Mouse (Mus musculus): Measurements from ENCODE around the gene Chdh. TPM values are rescaled to one million over a fixed set of nuclear protein-coding genes. Genes with fewer than 3 reads are reported as not detected.
A peak's percentile ranks its signal among the peaks of the same experiment; 100 is the strongest.

The Chdh gene
- polyA plus RNA-seq, 1 experiment from 2014 or later = 4.3 TPM

- TF ChIP-seq CTCF (IDR thresholded peaks at IDR 0.05; ENCODE audit: low read depth) = no peak
- ATAC-seq (replicated peaks; ENCODE audit: low FRiP score, low read depth) = 0 out of 2 replicates have a peak, but pooled peaks have one; percentile 25
- Histone ChIP-seq H3K9me3 (replicated peaks; ENCODE audit: low read length) (no peaks in the 10 kb centered on the region), H3K27me3 (ENCODE audit: insufficient read depth, low read length) (no peaks in the 10 kb centered on the region), H3K27ac (no peak overlapping the region), H3K4me1 (replicated peaks; ENCODE audit: insufficient read depth, low read length) (no peaks in the 10 kb centered on the region), H3K4me2 (ENCODE audit: low read length) (no peak overlapping the region), H3K9ac (ENCODE audit: low read depth, low read length) (no peak overlapping the region), H3K36me3 (ENCODE audit: insufficient read depth, low read length) (no peaks in the 10 kb centered on the region), H3K4me3 (replicated peaks; ENCODE audit: low read depth, low read length) (no peak overlapping the region)
- no peak for DNase-seq (ENCODE audit: low spot score)
- WGBS = 48% methylated on average over 8 of the region's 8 CpGs
These were observed 24.6 kb downstream of the Chdh start for GRCm38 (mm10) chr14:30033405-30033804.

GRCm38 (mm10) chr14:30038431-30038830 is 29.6 kb downstream of the Chdh start:
- WGBS = 91% methylated on average over 18 of the region's 18 CpGs
- H3K27me3 ChIP-seq (ENCODE audit: insufficient read depth, low read length) = no peaks in the 10 kb centered on the region
- H3K27ac ChIP-seq = no peak overlapping the region
- no peak for ATAC-seq (replicated peaks; ENCODE audit: low FRiP score, low read depth)
- no peaks in the 10 kb centered on the region for H3K4me1 ChIP-seq (replicated peaks; ENCODE audit: insufficient read depth, low read length)
- TF ChIP-seq CTCF (IDR thresholded peaks at IDR 0.05; ENCODE audit: low read depth) = no peak
- H3K9me3 ChIP-seq (replicated peaks; ENCODE audit: low read length) = no peaks in the 10 kb centered on the region
- DNase-seq (ENCODE audit: low spot score) = no peak
- no peak overlapping the region for H3K4me3 ChIP-seq (replicated peaks; ENCODE audit: low read depth, low read length)
- no peak overlapping the region for H3K9ac ChIP-seq (ENCODE audit: low read depth, low read length)
- H3K36me3 ChIP-seq (ENCODE audit: insufficient read depth, low read length) = no peaks in the 10 kb centered on the region
- H3K4me2 ChIP-seq (ENCODE audit: low read length) = no peak overlapping the region

GRCm38 (mm10) chr14:30039413-30039812 is 30.6 kb downstream of the Chdh start:
- H3K4me2 ChIP-seq (ENCODE audit: low read length) = no peak overlapping the region
- DNase-seq (ENCODE audit: low spot score) (no peak), ATAC-seq (replicated peaks; ENCODE audit: low FRiP score, low read depth) (no peak)
- TF ChIP-seq CTCF (IDR thresholded peaks at IDR 0.05; ENCODE audit: low read depth) = no peak
- WGBS = 62% methylated on average over 4 of the region's 4 CpGs
- H3K4me1 ChIP-seq (replicated peaks; ENCODE audit: insufficient read depth, low read length) = no peaks in the 10 kb centered on the region
- no peaks in the 10 kb centered on the region for H3K9me3 ChIP-seq (replicated peaks; ENCODE audit: low read length)
- H3K4me3 ChIP-seq (replicated peaks; ENCODE audit: low read depth, low read length) = no peak overlapping the region
- H3K27ac ChIP-seq = no peak overlapping the region
- H3K36me3 ChIP-seq (ENCODE audit: insufficient read depth, low read length) = no peaks in the 10 kb centered on the region
- no peak overlapping the region for H3K9ac ChIP-seq (ENCODE audit: low read depth, low read length)
- H3K27me3 ChIP-seq (ENCODE audit: insufficient read depth, low read length) = no peaks in the 10 kb centered on the region

GRCm38 (mm10) chr14:30041836-30042235 is 33.0 kb downstream of the Chdh start:
- TF ChIP-seq CTCF (IDR thresholded peaks at IDR 0.05; ENCODE audit: low read depth) = peak; percentile 19; the same call in 1 of the 2 replicates
- Histone ChIP-seq H3K36me3 (ENCODE audit: insufficient read depth, low read length) (no peaks in the 10 kb centered on the region), H3K9ac (ENCODE audit: low read depth, low read length) (no peak overlapping the region), H3K27ac (no peak overlapping the region), H3K27me3 (ENCODE audit: insufficient read depth, low read length) (no peaks in the 10 kb centered on the region), H3K4me3 (replicated peaks; ENCODE audit: low read depth, low read length) (no peak overlapping the region), H3K9me3 (replicated peaks; ENCODE audit: low read length) (no peaks in the 10 kb centered on the region), H3K4me2 (ENCODE audit: low read length) (no peak overlapping the region), H3K4me1 (replicated peaks; ENCODE audit: insufficient read depth, low read length) (no peaks in the 10 kb centered on the region)
- 0 out of 2 replicates have a peak, but pooled peaks have one; percentile 49 for ATAC-seq (replicated peaks; ENCODE audit: low FRiP score, low read depth)
- no peak for DNase-seq (ENCODE audit: low spot score)
- WGBS = 77% methylated on average over 9 of the region's 9 CpGs

- ATAC-seq (replicated peaks; ENCODE audit: low FRiP score, low read depth) (no peak), DNase-seq (ENCODE audit: low spot score) (no peak)
- Histone ChIP-seq H3K4me2 (ENCODE audit: low read length) (no peak overlapping the region), H3K9ac (ENCODE audit: low read depth, low read length) (no peak overlapping the region), H3K36me3 (ENCODE audit: insufficient read depth, low read length) (no peaks in the 10 kb centered on the region), H3K4me1 (replicated peaks; ENCODE audit: insufficient read depth, low read length) (no peaks in the 10 kb centered on the region), H3K9me3 (replicated peaks; ENCODE audit: low read length) (no peaks in the 10 kb centered on the region), H3K27me3 (ENCODE audit: insufficient read depth, low read length) (no peaks in the 10 kb centered on the region), H3K27ac (no peak overlapping the region), H3K4me3 (replicated peaks; ENCODE audit: low read depth, low read length) (no peak overlapping the region)
- 86% methylated on average over 7 of the region's 7 CpGs for WGBS
- TF ChIP-seq CTCF (IDR thresholded peaks at IDR 0.05; ENCODE audit: low read depth) = no peak
These were observed 34.6 kb downstream of the Chdh start for GRCm38 (mm10) chr14:30043356-30043940.

- Histone ChIP-seq H3K4me1 (replicated peaks; ENCODE audit: insufficient read depth, low read length) (no peaks in the 10 kb centered on the region), H3K4me2 (ENCODE audit: low read length) (no peak overlapping the region), H3K9me3 (replicated peaks; ENCODE audit: low read length) (no peaks in the 10 kb centered on the region), H3K4me3 (replicated peaks; ENCODE audit: low read depth, low read length) (no peak overlapping the region), H3K36me3 (ENCODE audit: insufficient read depth, low read length) (no peaks in the 10 kb centered on the region), H3K27me3 (ENCODE audit: insufficient read depth, low read length) (no peaks in the 10 kb centered on the region), H3K27ac (no peak overlapping the region), H3K9ac (ENCODE audit: low read depth, low read length) (no peak overlapping the region)
- ATAC-seq (replicated peaks; ENCODE audit: low FRiP score, low read depth) (no peak), DNase-seq (ENCODE audit: low spot score) (peak; percentile 50)
- 65% methylated on average over 10 of the region's 10 CpGs for WGBS
- TF ChIP-seq CTCF (IDR thresholded peaks at IDR 0.05; ENCODE audit: low read depth) = no peak
These were observed 36.4 kb downstream of the Chdh start for GRCm38 (mm10) chr14:30045239-30045638.
